11 mouse cellular contexts compared by ENCODE assay signal in the genomic region with DNA sequence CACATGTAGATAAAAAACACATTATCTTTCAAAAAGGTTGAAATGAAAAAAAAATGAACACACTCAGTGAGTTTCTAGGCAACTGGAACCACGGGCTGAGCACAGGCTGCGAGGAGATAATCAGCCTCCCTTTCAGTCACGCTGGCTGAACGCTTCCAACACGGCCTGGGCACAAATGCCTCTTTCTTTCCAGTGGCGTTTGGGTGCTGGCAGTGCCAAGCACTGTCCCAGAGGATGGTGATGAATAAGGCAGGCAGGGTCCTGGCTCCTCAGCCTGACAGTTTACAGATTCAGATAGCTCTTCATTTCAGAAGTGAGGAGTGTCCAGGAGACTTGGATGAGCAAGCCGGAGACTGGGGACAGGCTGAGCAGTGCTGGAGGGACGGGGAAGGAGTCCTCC.
DNase-seq lines count a peak whose midpoint lies in the region; ATAC-seq and TF ChIP-seq lines count a peak whose summit lies in the region.
"Had no signal": no experiment of that assay in that cellular context is flagged by ENCODE, and none has a peak within 500 bp of the region (broad histone marks: within the 10 kb centered on the region; RNA-seq: fewer than 3 reads in every experiment).

No protein-coding gene starts in this region.

- H3K27me3 ChIP-seq in heart, adult 2 months (ENCODE audit: control insufficient read depth, insufficient read depth, low read length) = no peaks in the 10 kb centered on the region

- H3K36me3 ChIP-seq in heart, adult 2 months (ENCODE audit: control insufficient read depth, insufficient read depth, low read length) = no peaks in the 10 kb centered on the region

- H3K27ac ChIP-seq in heart, adult 2 months = no peak overlapping the region

- no peaks in the 10 kb centered on the region for H3K4me1 ChIP-seq in heart, adult 2 months (ENCODE audit: control insufficient read depth, insufficient read depth, low read length)

- no peak for TF ChIP-seq EP300 in heart, adult 2 months (IDR thresholded peaks at IDR 0.05; ENCODE audit: insufficient read depth, low read depth, low read length)

- no peak for DNase-seq in frontal cortex, postnatal 10 days (ENCODE audit: low spot score in 2 of 2)
- peak; percentile 41 to 44 for DNase-seq in frontal cortex, postnatal 14 days (ENCODE audit: low spot score in 2 of 2)
- DNase-seq in left cerebral cortex, adult 8-10 months (ENCODE audit: low spot score in 2 of 2) = peak; percentile 48 to 70
- DNase-seq in right cerebral cortex, adult 2 months (ENCODE audit: low spot score in 2 of 2) = peak; percentile 63 to 67
- no peak for DNase-seq in heart, adult 2 months
- no peak for DNase-seq in ovary, postnatal 10 days (ENCODE audit: low spot score)
- no peak for DNase-seq in spleen, postnatal 10 days (ENCODE audit: low spot score in 2 of 2)
- DNase-seq: kidney, postnatal 36 days; liver, postnatal 0 days; thymus, adult 2 months had no signal

- peak; percentile 68 for ATAC-seq in frontal cortex, adult (ENCODE audit: low TSS enrichment)
- ATAC-seq: liver, postnatal 0 days had no signal

- TF ChIP-seq CTCF in heart, adult 2 months (IDR thresholded peaks at IDR 0.05) = no peak

- no peak overlapping the region for H3K9ac ChIP-seq in heart, adult 2 months (ENCODE audit: low read depth, low read length)
- H3K9ac ChIP-seq: liver, postnatal 0 days had no signal

- intact Hi-C loops in heart, adult 2 months (cut with DNase I) = no loop called here

- no peak for TF ChIP-seq POLR2A in heart, adult 2 months (IDR thresholded peaks at IDR 0.05; ENCODE audit: insufficient read depth, low read depth, low read length)

- no peak overlapping the region for H3K4me3 ChIP-seq in heart, adult 2 months

- 64% methylated on average over 8 of the region's 8 CpGs for WGBS in heart, adult 2 months

- H3K79me2 ChIP-seq in heart, adult 2 months (replicated peaks; ENCODE audit: control insufficient read depth, insufficient read depth, low read length) = no peaks in the 10 kb centered on the region

Comparison
In these comparisons a context has a peak if more than half of its experiments do, and no peak if none do; other contexts are left out.
1. DNase-seq: peak in frontal cortex, postnatal 14 days (2 of 2), left cerebral cortex, adult 8-10 months (2 of 2) and right cerebral cortex, adult 2 months (2 of 2); none in frontal cortex, postnatal 10 days (0 of 2), heart, adult 2 months (0 of 2), ovary, postnatal 10 days (single experiment) and spleen, postnatal 10 days (0 of 2).